Mouse (Mus musculus) heart, embryonic 10.5 days (tissue): ENCODE results near the gene Rapgef4. TPM values are rescaled to one million over a fixed set of nuclear protein-coding genes. Genes with fewer than 3 reads are reported as not detected.

Experiments
- DNase-seq: peaks from one replicate; pipeline ENCODE4 v3.0.0-alpha.2; 2017; ENCODE audit warnings: low spot score
- H3K27ac ChIP-seq: fragments of 300-500 bp; sonication (generic); 2 replicates; pipeline ENCODE4 v1.5.1; 2016; ENCODE audit warnings: mild to moderate bottlenecking
- H3K27me3 ChIP-seq: fragments of 300-500 bp; sonication (generic); 2 replicates; pipeline ENCODE4 v1.6.1; 2016; ENCODE audit warnings: mild to moderate bottlenecking; ENCODE audit not compliant: poor library complexity, insufficient read depth, severe bottlenecking
- H3K36me3 ChIP-seq: fragments of 300-500 bp; sonication (generic); 2 replicates; pipeline ENCODE4 v1.6.1; 2016; ENCODE audit warnings: mild to moderate bottlenecking, moderate library complexity
- H3K4me1 ChIP-seq: fragments of 300-500 bp; sonication (generic); 2 replicates; pipeline ENCODE4 v1.6.1; 2016; ENCODE audit warnings: mild to moderate bottlenecking
- H3K4me3 ChIP-seq: fragments of 300-500 bp; sonication (generic); 2 replicates; pipeline ENCODE4 v1.5.1; 2016; ENCODE audit warnings: mild to moderate bottlenecking, moderate library complexity
- H3K9me3 ChIP-seq: fragments of 300-500 bp; sonication (generic); 2 replicates; pipeline ENCODE4 v1.6.1; 2016; ENCODE audit warnings: mild to moderate bottlenecking, moderate library complexity
- WGBS: fragments of 180-500 bp; shearing (Covaris S2); methylation state at CpG from one replicate; pipeline ENCODE4 v1.1.7; 2016; 5-methylcytosine and 5-hydroxymethylcytosine counted together
- polyA plus RNA-seq: library from polyadenylated mRNA; unstranded; fragments of >200 nt; fragmentation: Nextera tagmentation; extraction: Ambion mirVana; gene quantifications from 2 replicates; pipeline ENCODE4 v1.2.1, GENCODE M21; 2016

Rapgef4 gene
- polyA plus RNA-seq, 1 experiment from 2014 or later: 3.1 TPM

DNA sequence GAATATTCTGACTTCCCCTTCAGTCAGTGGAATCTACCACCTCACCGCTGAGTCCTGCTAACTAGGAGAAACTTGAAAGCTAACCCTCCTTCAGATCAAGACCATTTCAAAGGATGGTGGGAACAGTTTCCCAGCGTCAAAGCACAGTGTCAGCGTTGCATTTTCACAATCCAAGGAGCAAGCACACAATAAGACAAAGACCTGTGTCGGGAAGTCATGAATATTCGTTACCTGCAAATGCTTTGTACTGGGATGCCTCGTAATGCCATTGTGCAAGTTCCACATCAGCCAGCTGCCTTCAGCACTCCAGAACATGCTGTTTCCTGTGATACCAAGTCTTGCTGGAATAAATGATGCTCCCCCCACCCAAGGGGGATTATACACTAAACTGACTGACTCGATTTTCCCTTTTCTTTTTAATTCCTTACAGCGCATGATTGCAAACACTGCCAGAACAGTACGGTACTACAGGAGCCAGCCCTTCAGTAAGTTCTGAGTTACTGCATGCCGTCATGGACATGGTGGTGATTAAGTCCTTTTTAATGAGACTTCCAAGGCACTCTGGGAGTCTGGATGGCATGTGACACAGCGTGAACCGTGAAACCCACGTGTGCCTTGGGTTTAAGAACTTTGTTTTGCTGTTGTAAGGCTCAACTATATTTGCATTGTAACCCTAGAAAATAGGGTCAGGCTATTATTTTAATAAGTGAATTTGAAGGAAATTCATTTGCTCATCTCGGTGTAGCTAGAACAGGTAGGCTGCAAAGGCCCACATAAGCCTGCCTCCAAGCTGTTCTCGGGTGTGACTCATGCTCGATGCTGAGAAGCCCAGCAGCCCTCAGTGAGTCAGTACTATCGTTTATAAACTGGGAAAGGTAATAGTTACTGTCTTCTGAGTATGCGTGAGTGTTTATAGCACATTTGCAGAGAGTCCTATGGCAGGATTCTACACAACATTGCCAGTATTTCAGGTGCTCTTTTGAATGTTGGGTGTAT lies 271.8 kb downstream of the Rapgef4 start:
- no peak overlapping the region for H3K27ac ChIP-seq
- no peaks in the 10 kb centered on the region for H3K27me3 ChIP-seq
- no peaks in the 10 kb centered on the region for H3K36me3 ChIP-seq
- peaks cover 21% of the 10 kb centered on the region for H3K4me1 ChIP-seq
- DNase-seq: peak; percentile 54
- H3K9me3 ChIP-seq: no peaks in the 10 kb centered on the region
- WGBS: 74% methylated on average over 18 of the region's 18 CpGs
- no peak overlapping the region for H3K4me3 ChIP-seq

DNA sequence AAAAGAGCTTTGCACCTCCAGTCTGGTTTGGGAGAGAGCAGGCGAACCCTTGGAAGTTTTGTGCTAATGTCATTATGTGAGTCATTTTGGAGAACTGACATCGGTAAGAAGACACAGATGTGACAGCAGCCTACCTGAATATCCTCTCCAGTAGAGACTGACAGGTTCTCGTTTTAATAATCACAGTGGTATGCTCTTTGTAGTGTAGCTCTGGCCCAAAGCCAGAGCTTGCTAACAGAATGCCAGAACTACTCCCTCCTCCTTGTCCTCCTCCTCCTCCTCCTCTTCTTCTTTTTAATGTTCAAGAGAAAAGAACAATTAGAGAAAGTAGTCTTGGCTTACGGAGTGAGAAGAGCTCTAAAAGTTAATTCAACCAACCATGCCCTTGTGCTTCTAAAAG lies 272.8 kb downstream of the Rapgef4 start:
- peaks cover 21% of the 10 kb centered on the region for H3K4me1 ChIP-seq
- H3K27ac ChIP-seq: no peak overlapping the region
- H3K9me3 ChIP-seq: no peaks in the 10 kb centered on the region
- H3K27me3 ChIP-seq: no peaks in the 10 kb centered on the region
- no peak for DNase-seq
- 74% methylated on average over 4 of the region's 4 CpGs for WGBS
- H3K4me3 ChIP-seq: no peak overlapping the region
- H3K36me3 ChIP-seq: no peaks in the 10 kb centered on the region

GRCm38 (mm10) chr2:72254813-72255582 lies 274.0 kb downstream of the Rapgef4 start:
- Histone ChIP-seq H3K27me3 (no peaks in the 10 kb centered on the region), H3K36me3 (no peaks in the 10 kb centered on the region), H3K9me3 (no peaks in the 10 kb centered on the region), H3K27ac (peak overlapping the region; percentile 62; the same call in 1 of the 2 replicates), H3K4me1 (peaks cover 21% of the 10 kb centered on the region), H3K4me3 (peak overlapping the region; percentile 40)
- WGBS: 33% methylated on average over 14 of the region's 14 CpGs
- DNase-seq: no peak

DNA sequence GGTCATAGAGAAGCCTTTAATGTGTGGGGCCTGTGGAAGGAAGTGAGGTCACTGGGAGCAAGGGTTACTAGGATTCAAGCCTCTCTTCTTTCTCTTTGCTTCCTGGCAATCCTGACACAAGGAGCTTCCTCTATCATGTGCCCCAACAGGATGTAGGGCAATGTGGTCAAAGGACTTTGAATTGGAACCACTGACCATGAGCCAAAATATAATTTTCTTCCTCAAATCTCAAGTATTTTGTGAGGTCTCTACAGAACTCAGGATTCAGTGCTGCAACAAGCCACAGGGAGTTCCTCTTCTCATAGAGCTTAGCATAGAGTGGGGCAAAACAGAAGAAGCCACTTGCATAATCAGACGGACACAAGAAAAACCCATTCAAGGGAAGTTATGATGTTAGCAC lies 279.7 kb downstream of the Rapgef4 start:
- no peak for DNase-seq
- no peaks in the 10 kb centered on the region for H3K36me3 ChIP-seq
- H3K4me1 ChIP-seq: peaks cover 6% of the 10 kb centered on the region
- no peaks in the 10 kb centered on the region for H3K9me3 ChIP-seq
- no peak overlapping the region for H3K4me3 ChIP-seq
- H3K27ac ChIP-seq: no peak overlapping the region
- H3K27me3 ChIP-seq: no peaks in the 10 kb centered on the region
- 91% methylated on average over 1 of the region's 1 CpGs for WGBS

DNA sequence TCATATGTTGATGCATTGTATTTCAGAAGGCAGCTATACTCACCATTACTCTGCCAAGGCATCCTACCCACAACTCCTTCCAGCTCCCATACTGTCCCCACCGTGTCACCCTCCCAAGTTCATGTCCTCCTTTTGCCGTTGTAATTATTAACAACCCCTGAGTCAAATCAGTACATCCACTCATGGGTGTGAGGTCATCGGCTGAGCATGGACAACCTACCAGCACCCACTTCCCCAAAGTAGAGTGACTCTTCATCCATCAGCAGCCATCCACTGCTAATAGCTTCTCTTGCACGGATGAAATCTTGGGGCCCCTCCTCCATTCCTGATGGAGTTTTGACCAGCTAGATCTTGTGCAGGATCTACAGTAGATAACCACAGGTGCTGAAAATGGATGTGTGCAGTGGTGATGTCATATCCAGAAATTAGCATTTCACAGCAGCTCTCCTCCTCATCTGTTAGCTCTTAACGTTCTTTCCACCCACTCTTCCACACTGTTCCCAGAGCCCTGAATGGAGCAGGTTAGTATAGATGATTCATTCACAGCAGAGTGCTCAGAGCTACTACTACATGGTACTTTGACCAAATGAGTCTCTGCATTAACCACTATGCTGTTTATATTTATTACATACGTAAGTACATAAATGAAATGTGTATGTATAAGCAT lies 281.9 kb downstream of the Rapgef4 start:
- Histone ChIP-seq H3K27ac (no peak overlapping the region), H3K27me3 (no peaks in the 10 kb centered on the region), H3K4me3 (no peak overlapping the region), H3K4me1 (no peaks in the 10 kb centered on the region), H3K9me3 (no peaks in the 10 kb centered on the region), H3K36me3 (no peaks in the 10 kb centered on the region)
- DNase-seq: no peak
- WGBS: 84% methylated on average over 6 of the region's 6 CpGs

DNA sequence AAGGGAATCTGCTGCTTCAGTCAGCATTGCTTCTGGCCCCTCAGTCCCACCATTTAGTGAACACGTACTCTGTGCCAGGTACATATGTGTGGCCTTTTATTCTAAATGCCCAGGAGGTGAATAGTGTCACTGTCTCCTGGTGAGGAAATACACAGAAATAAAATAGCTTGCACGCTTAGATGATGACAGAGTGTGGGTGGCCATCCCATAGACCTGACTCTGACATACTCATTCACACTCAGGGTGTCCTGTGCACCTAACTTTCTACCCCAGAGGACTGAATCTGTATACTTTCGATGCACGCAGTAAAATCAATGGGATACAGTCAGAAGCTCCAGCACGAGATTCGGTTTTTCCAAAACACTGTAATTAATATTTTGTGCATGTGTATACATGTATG lies 286.4 kb downstream of the Rapgef4 start:
- Histone ChIP-seq H3K27ac (no peak overlapping the region), H3K27me3 (no peaks in the 10 kb centered on the region), H3K4me1 (peaks cover 16% of the 10 kb centered on the region; the same call in 1 of the 2 replicates), H3K36me3 (no peaks in the 10 kb centered on the region), H3K4me3 (no peak overlapping the region), H3K9me3 (no peaks in the 10 kb centered on the region)
- WGBS: 87% methylated on average over 6 of the region's 6 CpGs
- DNase-seq: no peak

DNA sequence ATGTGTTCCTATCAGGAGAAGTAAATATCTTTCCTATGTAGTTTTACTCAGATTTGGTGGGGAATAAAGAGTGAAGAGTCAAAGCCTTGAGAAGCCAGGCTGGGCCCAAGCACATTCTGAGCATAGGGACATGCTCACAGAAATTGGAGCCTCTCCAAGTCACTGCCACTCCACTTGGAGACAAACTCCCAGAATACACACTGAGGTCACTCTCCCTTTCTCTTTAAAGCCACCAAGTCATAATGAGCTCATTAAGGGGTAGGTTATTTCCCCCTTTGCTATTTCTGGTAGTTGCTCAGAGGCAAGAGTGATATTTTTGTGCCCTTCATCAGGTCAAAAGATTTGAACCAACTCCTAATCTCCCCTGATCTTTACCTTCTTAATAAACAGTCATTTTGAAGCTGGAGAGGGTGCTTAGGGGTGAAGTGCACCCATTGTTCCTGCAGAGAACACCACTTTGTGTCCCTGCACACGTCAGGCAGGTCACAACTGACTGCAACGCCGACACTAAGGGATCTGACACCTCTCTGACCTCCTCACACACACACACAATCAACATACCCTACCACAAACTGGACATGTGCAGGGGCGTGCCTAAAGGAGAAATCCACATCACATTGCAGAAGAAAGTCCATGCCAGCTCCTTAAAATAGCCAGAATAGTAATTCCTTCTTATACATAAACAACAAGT lies 288.8 kb downstream of the Rapgef4 start:
- H3K27ac ChIP-seq: peak overlapping the region; percentile 79; the same call in 1 of the 2 replicates

GRCm38 (mm10) chr2:72278247-72278873 lies 297.3 kb downstream of the Rapgef4 start:
- Histone ChIP-seq H3K9me3 (no peaks in the 10 kb centered on the region), H3K27me3 (no peaks in the 10 kb centered on the region), H3K27ac (no peak overlapping the region), H3K4me1 (0 out of 2 replicates have a peak, but pooled peaks cover 4% of the 10 kb centered on the region), H3K4me3 (no peak overlapping the region), H3K36me3 (no peaks in the 10 kb centered on the region)
- 86% methylated on average over 4 of the region's 4 CpGs for WGBS
- no peak for DNase-seq

More for the DNA sequence above, 288.8 kb downstream of the Rapgef4 start:
- H3K36me3 ChIP-seq: no peaks in the 10 kb centered on the region
- WGBS: 53% methylated on average over 4 of the region's 4 CpGs
- H3K27me3 ChIP-seq: no peaks in the 10 kb centered on the region
- H3K4me1 ChIP-seq: peaks cover 16% of the 10 kb centered on the region; the same call in 1 of the 2 replicates
- DNase-seq: no peak
- no peak overlapping the region for H3K4me3 ChIP-seq
- no peaks in the 10 kb centered on the region for H3K9me3 ChIP-seq

DNA sequence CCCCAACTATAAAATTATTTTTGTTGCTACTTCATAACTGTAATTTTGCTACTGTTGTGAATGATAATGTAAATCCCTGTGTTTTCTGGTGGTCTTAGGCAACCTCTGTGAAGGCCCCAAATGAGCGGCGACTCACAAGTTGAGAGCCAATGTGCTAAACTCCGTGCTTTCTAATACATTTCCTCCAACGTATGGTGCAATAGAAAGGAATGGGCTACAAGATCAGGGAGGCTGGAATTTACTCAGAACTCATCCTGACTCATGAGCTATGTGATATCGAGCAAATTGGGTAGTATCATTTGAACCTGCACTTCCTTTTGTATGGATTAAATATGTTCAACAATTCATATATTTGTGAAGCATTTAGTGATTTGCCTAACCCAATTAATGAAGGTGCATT lies 299.5 kb downstream of the Rapgef4 start:
- no peaks in the 10 kb centered on the region for H3K9me3 ChIP-seq
- no peaks in the 10 kb centered on the region for H3K36me3 ChIP-seq
- H3K27me3 ChIP-seq: no peaks in the 10 kb centered on the region
- DNase-seq: no peak
- H3K27ac ChIP-seq: no peak overlapping the region
- 91% methylated on average over 5 of the region's 5 CpGs for WGBS
- H3K4me3 ChIP-seq: no peak overlapping the region
- H3K4me1 ChIP-seq: peaks cover 20% of the 10 kb centered on the region

DNA sequence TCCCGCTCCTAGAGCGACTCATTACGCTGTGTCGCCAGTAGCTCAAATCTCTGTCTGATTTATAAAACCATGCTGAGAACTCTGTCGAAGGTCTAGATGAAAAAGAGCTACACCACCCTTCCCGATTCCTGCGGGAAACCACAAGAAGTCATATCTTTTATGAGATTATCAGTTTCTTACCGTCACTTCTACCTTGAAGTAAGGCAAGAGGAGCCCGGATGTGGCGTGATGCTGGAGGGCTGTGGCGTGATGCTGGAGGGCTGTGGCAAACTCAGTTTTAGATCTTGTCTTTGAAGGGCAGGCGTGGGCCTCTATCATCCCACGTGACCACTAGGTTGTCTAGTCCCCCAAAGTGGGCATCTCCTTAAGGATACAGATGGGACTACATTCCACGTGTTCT lies 300.9 kb downstream of the Rapgef4 start:
- Histone ChIP-seq H3K4me3 (no peak overlapping the region), H3K27me3 (no peaks in the 10 kb centered on the region), H3K4me1 (peaks cover 22% of the 10 kb centered on the region), H3K9me3 (no peaks in the 10 kb centered on the region), H3K27ac (no peak overlapping the region), H3K36me3 (no peaks in the 10 kb centered on the region)
- DNase-seq: no peak
- WGBS: 85% methylated on average over 14 of the region's 14 CpGs

GRCm38 (mm10) chr2:72282733-72283132 lies 301.7 kb downstream of the Rapgef4 start:
- Histone ChIP-seq H3K4me3 (no peak overlapping the region), H3K27ac (no peak overlapping the region), H3K36me3 (no peaks in the 10 kb centered on the region), H3K27me3 (no peaks in the 10 kb centered on the region), H3K4me1 (peaks cover 29% of the 10 kb centered on the region), H3K9me3 (no peaks in the 10 kb centered on the region)
- DNase-seq: no peak
- 72% methylated on average over 4 of the region's 4 CpGs for WGBS

- Histone ChIP-seq H3K27me3 (no peaks in the 10 kb centered on the region), H3K36me3 (no peaks in the 10 kb centered on the region), H3K4me1 (peaks cover 43% of the 10 kb centered on the region), H3K27ac (peak overlapping the region; percentile 99; the same call in 1 of the 2 replicates), H3K9me3 (no peaks in the 10 kb centered on the region), H3K4me3 (peak overlapping the region; percentile 99; the same call in 1 of the 2 replicates)
- WGBS: 47% methylated on average over 7 of the region's 7 CpGs
- DNase-seq: no peak
Measured at GRCm38 (mm10) chr2:72284689-72285088, 303.6 kb downstream of the Rapgef4 start.
